Mouse (Mus musculus) small intestine, adult 2 months (tissue): ENCODE results near the gene Ostf1.

Experiments used
- CTCF ChIP-seq: fragments of 200-500 bp; IDR thresholded peaks from 2 replicates; pipeline ENCODE4 v1.5.1; 2012; ENCODE audit warnings: low read depth, mild to moderate bottlenecking, control low read depth, inconsistent platforms, low read length, moderate library complexity, mixed read lengths; ENCODE audit not compliant: insufficient replicate concordance, insufficient read length; ENCODE audit errors: extremely low read depth
- POLR2A ChIP-seq: fragments of 200-500 bp; IDR thresholded peaks from 2 replicates; pipeline ENCODE4 v1.6.1; 2012; ENCODE audit warnings: low read depth, mild to moderate bottlenecking, control low read depth, inconsistent platforms, low read length, moderate library complexity

GRCm38 (mm10) chr19:18672498-18672897, 40.9 kb upstream of the Ostf1 start:
- TF ChIP-seq CTCF (no peak), POLR2A (no peak)
